Mouse (Mus musculus): ENCODE measurements around the gene Rasa4.
"Not testable (repeated sequence)": the region's sequence is repeated elsewhere in the genome, so short reads cannot be mapped to it uniquely, and the experiment has no call there.

The Rasa4 gene

DNA sequence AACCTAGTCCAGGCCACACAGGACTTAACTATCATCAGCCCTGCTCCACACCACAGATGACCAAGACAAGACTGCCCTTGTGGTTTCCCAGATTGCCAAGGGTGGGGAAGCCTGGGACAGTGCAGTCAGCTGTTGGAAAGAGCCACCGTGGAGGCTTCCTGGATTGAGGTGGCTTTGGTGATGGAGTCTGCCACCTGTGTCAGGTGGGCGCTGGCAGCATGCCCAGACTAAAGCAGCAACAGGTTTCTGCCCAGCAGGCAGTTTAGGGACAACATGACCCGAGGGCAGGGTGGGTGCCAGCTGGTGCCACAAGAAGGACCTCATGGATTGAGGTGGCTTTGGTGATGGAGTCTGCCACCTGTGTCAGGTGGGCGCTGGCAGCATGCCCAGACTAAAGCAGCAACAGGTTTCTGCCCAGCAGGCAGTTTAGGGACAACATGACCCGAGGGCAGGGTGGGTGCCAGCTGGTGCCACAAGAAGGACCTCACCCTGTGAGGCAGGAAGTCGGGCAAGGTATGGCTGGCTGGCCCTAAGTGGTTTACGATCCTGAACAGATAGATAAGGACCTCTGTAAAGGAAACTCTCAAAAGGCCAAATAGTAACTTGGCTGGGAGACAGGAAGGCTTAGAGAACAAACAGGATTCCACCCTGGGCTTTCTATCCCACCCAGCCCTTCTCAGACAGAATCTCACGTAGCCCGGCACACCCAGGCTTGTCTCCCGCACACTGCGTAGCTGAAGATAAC is 17.1 kb upstream of the Rasa4 start:
- DNase-seq (ENCODE audit: low read depth, low spot score), result not testable (repeated sequence)

DNA sequence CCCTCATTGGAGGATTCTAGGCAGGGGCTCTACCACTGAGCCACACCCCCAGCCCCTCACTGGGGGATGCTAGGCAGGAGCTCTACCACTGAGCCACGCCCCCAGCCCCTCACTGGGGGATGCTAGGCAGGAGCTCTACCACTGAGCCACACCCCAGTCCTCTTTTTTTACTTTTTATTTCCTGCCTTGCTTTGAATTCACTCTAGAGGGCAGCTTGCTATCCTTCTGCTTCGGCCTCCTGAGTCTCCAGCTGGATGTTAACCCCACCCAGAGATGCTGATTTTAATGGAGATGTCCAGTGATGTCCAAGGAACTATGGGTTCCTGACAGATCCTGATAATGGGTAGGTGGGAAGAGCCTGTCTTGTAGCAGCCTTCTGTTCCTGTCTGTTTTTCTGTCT is 14.3 kb upstream of the Rasa4 start:
- peak; percentile 82 for DNase-seq (ENCODE audit: low read depth, low spot score)

DNA sequence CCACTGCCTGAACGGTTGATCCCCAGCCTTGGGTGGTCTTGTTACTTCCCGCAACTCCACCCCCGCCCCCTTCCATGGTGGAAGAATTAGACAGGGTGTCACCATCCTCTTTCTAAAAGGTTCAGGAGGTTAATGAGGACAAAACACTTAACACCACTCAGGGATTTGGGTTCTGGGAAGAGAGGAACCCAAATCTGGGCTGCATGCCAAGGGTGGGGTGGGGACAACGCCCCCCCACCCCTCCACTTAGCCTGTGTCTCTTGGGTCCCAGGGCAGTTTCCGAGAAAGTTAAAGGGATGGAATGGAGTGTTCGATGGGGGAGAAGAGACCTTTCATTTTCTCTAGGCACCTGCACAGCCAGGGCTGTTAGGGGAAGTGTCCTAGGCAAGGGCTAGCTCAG is 10.7 kb upstream of the Rasa4 start:
- peak; percentile 33 for DNase-seq (ENCODE audit: low read depth, low spot score)

DNA sequence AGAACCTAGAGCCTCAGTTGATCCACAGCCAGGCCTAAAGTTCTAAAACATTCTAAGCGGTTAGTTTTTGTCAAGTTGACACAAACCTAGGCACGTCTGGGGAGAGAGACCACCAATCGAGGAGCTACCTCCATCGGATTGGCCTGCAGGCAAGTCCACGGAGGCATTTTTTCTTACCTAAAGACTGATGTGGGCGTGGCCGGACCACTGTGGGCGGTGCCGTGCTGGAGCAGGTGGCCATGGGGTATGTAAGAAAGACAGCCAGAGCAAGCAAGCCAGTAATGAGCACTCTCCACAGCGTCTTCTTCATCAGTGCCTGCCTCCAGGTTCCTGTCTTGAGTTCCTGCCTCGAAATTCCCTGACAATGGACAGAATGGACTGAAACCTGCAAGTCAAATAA is 10.2 kb upstream of the Rasa4 start:
- peak; percentile 80 for DNase-seq (ENCODE audit: low read depth, low spot score)

DNA sequence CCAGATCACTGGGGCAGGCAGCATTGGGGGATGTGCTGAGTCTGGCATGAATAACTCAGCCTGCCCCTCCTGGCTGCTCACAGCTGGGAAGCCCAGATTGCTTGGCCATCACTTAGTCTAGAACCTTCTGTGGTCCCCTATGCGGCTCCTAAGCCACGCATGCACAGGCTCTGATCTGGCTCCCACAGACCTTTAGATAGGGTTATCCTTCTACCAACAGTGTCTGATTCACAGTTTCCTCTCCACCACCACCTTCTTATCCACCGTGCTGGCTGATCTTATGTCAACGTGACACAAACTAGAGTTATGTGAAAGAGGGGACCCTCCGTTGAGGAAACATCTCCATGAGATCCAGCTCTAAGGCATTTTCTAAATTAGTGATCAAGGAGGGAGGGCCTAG is 8.6 kb upstream of the Rasa4 start:
- no peak for DNase-seq (ENCODE audit: low read depth, low spot score)

DNA sequence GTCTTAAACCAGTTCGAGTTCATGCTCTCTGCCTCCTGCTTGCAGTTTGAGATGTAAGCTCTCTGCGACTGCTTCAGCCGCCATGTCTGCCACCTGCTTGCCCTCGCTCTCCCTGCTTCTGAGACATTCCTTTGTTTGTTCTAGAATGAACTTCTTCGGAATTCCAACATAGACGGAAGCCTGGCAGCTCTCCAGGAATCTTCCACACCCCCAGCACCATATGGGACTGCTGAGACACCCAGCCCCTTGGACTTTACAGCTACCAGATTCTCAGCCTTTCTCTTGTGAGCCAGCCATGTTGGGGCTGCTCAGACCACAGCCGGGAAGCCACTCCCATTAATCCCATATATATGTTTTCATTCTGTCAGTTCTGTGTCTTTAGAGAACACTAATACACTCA is 7.4 kb upstream of the Rasa4 start:
- DNase-seq (ENCODE audit: low read depth, low spot score), result peak; percentile 92

- no peak for DNase-seq (ENCODE audit: low read depth, low spot score)
Observed at GRCm38 (mm10) chr5:136077001-136077550, 6.6 kb upstream of the Rasa4 start.

GRCm38 (mm10) chr5:136078136-136078535 is 5.6 kb upstream of the Rasa4 start:
- no peak for DNase-seq (ENCODE audit: low read depth, low spot score)

GRCm38 (mm10) chr5:136082345-136082744 is 1.4 kb upstream of the Rasa4 start:
- DNase-seq (ENCODE audit: low read depth, low spot score), result peak; percentile 83

DNA sequence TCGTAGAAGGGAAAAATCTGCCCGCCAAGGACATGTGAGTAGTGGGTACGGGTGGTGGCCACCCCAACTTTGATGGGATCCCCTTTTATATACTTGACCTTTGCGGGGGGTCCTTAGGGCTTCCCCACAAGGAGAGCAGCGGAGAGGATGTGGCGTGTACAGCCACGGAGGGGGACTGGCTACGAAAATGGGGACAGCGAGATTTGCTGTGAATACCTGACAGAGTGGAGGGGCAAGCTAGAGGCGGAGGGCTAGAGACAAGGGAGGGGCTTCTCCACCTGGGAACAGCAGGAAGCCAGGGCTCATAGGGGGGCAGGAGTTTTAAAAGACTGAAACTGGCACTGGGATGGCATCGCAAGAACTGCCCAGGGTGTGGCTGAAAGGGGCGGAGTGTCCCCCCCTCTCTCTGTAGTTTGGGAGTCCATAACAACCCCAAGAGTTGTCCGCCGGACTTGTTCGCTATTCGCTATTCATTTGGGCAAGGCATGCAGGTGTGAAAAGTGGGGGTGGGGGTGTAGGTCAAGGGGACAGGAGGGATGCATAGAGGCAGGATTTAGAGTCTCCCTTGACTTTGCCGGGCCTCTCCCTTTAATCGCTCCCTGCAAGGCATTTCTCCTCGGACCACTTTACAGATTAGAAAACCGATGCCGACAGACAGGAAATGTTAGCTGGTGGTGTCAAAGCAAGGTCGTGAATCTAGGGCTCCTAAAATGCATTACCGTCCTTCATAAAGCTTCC is 597 bp downstream of the Rasa4 start:
- DNase-seq (ENCODE audit: low read depth, low spot score), result peak; percentile 57

DNA sequence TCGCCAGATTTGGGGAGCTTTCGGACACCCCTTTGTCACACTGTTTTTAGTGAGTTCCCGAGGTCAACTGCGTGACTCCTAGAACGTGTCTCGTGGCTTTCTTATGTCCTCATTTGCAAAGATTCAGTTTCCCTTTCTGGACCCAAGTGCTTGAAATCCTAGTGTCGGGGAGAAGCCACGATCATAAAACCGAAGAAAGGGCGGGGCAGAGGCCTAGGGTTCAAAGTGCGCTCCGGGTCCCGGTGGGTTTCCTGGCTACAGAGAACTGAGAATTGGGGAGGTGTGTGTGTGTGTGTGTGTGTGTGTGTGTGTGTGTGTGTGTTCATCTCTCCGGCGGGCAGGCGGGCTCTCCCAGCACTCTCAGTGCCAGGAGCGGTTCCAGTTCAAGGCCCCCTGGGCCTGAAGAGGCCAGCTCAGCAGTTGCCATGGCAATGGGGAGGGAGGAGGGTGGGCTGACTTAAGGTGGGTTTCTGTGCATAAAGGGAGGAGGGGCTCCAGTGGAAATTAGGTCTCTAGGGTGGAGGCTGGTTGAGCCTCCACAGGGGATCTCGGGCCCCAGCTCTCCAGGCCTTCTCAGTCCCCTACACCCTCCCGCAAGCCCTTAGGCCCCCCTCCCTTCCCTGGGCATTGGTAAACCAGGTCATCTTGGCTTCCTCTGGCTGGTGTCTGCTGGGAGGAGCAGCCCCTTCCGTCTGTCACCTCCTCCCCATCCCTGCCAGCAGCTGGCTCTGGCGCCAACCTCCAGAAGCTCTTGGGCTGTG is 1.4 kb downstream of the Rasa4 start:
- DNase-seq (ENCODE audit: low read depth, low spot score), result peak; percentile 53

DNA sequence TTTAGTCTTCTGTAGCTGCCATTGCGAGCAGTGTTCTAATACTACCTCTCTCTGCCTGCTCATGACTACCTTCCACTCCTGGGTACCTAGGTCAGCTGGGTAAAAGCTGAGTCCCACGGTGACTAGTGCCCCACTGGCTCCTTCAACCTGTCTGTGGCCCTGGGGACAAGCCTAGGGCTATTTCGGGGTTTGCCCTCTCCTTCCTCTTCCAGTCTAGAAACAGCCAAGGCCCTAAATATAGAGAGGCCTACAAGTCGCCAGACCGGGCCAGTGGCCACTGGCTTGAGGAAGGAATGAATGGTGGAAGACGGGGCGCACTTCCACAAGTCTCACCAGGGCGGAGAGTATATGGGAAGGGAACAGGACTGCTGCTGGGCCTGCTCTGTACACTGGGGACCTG is 2.6 kb downstream of the Rasa4 start:
- no peak for DNase-seq (ENCODE audit: low read depth, low spot score)

- DNase-seq (ENCODE audit: low read depth, low spot score), result peak; percentile 52
Observed at GRCm38 (mm10) chr5:136088821-136089575, 5.3 kb downstream of the Rasa4 start.

GRCm38 (mm10) chr5:136091927-136092326 is 8.2 kb downstream of the Rasa4 start:
- DNase-seq (ENCODE audit: low read depth, low spot score), result no peak

GRCm38 (mm10) chr5:136094249-136095010 is 10.7 kb downstream of the Rasa4 start:
- no peak for DNase-seq (ENCODE audit: low read depth, low spot score)

GRCm38 (mm10) chr5:136095089-136095488 is 11.4 kb downstream of the Rasa4 start:
- no peak for DNase-seq (ENCODE audit: low read depth, low spot score)

DNA sequence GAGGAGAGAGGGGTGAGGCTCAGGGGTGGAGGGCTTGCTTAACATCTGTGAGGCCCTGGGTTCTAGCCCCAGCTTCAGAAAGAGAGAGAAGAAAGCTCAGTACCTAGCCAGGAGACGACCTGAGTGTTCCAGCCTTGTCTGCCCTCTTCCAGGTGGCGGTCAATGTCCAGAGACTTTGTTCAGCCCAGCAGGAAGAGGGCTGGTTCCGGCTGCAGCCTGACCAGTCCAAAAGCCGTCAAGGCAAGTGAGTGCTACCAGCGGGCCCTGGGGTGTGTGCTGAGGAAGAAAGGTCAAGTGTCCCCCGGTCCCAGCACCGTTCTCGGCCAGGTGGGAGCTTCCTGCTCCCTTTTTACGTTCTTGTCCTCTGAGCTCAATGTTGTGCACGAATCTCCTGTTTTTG is 14.8 kb downstream of the Rasa4 start:
- no peak for DNase-seq (ENCODE audit: low read depth, low spot score)

DNA sequence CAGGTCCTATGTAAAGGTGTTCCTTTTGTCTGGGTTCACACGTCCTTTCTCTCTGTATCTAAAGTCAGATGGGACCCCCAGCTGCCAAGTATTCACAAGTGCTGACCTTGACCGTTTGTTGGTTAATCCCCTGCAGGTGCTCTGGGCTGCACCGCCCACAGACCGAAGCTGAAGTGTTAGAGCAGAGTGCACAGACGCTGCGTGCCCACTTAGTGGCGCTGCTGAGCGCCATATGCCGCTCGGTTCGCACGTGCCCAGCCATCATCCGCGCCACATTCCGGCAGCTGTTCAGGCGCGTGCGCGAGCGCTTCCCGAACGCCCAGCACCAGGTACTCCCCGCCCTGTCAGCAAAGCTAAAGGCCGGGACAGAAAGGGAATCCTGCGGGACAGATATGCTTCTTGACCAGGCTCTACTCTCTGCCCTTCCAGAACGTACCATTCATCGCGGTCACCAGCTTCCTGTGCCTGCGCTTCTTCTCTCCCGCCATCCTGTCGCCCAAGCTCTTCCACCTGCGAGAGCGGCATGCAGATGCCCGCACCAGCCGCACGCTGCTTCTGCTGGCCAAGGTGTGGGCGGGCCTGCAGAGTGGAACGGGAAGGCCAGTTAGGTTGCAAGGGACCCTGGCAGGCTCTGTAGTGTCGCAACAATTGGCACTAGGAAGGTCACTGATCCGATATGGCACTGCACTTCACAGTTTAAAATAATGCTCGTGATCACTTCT is 18.5 kb downstream of the Rasa4 start:
- DNase-seq (ENCODE audit: low read depth, low spot score), result peak; percentile 99

DNA sequence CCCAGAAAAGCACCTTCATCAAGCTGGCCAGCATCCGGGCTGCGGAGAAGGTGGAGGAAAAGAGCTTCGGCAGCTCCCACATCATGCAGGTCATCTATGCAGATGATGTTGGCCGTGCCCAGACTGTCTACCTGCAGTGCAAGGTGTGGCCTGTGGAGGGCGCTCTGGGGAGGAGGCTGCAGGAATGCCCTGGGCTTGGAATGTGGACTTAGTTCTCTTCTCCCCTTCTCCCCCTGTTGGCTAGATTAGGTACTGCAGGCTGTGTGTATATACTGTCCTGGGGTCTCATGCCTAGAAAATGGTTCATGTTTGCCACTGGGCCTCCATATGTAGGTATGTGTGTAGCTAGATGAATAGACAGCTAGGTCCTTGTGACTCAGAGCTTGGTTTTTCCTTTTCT is 20.8 kb downstream of the Rasa4 start:
- peak; percentile 97 for DNase-seq (ENCODE audit: low read depth, low spot score)

DNA sequence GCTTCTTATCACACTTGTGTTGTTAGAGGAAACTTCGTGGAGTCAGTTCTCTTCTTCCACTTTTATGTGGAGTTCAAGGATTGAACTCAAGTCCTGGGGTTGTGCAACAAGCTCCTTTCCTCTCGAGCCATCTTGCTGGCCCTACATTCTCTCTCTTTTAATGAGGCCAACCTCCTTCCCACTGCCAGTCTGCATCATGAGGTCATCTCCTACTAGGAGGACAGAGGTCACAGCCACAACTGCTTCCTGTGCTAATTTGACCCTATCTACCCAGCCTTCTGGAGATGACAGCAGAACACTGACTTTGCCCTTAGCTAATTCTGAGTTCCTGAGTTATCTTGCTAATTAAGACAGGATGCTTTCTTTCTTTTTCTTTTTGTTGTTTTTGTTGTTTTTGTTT is 24.8 kb downstream of the Rasa4 start:
- no peak for DNase-seq (ENCODE audit: low read depth, low spot score)
